8 mouse cellular contexts compared by ENCODE assay signal in the genomic region with DNA sequence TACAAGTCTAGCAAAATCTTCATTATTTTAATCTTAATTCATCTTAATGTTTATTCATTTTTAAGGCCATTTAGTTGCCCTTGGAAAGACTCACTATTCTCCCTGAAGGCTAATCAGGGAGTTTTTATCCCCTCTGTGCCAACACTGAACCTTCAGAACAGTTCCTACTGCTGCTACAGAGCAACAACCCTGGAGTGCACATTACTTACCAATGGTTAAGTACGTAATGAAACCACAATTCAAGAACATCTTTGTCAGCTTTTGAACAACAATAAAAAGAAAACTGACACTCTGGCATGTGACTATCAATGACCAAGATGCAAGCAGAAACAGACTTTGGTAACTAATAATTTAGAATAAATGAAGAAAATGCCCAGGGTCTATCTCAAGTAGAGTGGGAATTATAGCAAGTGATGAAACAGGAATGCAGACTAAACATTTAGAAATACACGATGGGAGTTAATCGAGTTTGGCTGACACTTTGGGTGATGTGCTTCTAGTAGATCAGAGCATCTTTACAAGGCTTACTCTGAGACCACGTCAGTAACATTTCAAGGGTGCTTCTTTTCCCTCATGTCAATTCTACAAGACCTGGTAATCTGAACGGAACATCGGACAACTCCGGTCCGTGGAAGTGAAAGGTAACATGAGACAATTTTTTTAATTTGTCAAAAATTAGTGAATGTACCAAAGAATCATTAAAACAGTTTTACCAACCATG. TPM values are rescaled to one million over a fixed set of nuclear protein-coding genes. Genes with fewer than 3 reads are reported as not detected.
DNase-seq lines count a peak whose midpoint lies in the region; ATAC-seq and TF ChIP-seq lines count a peak whose summit lies in the region.

No protein-coding gene starts in this region.

- peak overlapping the region; percentile 100 for H3K4me3 ChIP-seq in kidney, embryonic 16.5 days (ENCODE audit: low read length)
- peak overlapping the region; percentile 99 for H3K4me3 ChIP-seq in embryonic facial prominence, embryonic 10.5 days
- H3K4me3 ChIP-seq in hindbrain, postnatal 0 days (ENCODE audit: low read length): peak overlapping the region; percentile 99
- H3K4me3 ChIP-seq in midbrain, postnatal 0 days (ENCODE audit: low read depth, low read length): peak overlapping the region; percentile 100

- 0 out of 2 replicates have a peak, but pooled peaks cover 2% of the 10 kb centered on the region for H3K36me3 ChIP-seq in kidney, embryonic 16.5 days (ENCODE audit: insufficient read depth, low read length)
- peaks cover 6% of the 10 kb centered on the region; the same call in 1 of the 2 replicates for H3K36me3 ChIP-seq in embryonic facial prominence, embryonic 10.5 days (replicated peaks)
- H3K36me3 ChIP-seq in hindbrain, postnatal 0 days (ENCODE audit: insufficient read depth, low read length): no peaks in the 10 kb centered on the region
- H3K36me3 ChIP-seq in midbrain, postnatal 0 days (ENCODE audit: insufficient read depth, low read length): no peaks in the 10 kb centered on the region

- H3K4me2 ChIP-seq in kidney, embryonic 16.5 days (replicated peaks; ENCODE audit: low read depth, low read length): peak overlapping the region; percentile 84
- H3K4me2 ChIP-seq in hindbrain, postnatal 0 days (ENCODE audit: low read depth, low read length): peak overlapping the region; percentile 64
- H3K4me2 ChIP-seq in midbrain, postnatal 0 days (ENCODE audit: low read depth, low read length, poor library complexity, severe bottlenecking): peak overlapping the region; percentile 60

- ATAC-seq in kidney, embryonic 16.5 days (ENCODE audit: low FRiP score, low TSS enrichment): no peak
- ATAC-seq in hindbrain, postnatal 0 days: no peak
- ATAC-seq in midbrain, postnatal 0 days (ENCODE audit: low FRiP score): no peak
- no peak for ATAC-seq in monocyte, adult 5-6 weeks (replicated peaks; ENCODE audit: insufficient number of reproducible peaks, low FRiP score, low TSS enrichment, poor library complexity, severe bottlenecking)

- DNase-seq in kidney, postnatal 14 days: no peak
- no peak for DNase-seq in embryonic facial prominence, embryonic 10.5 days (ENCODE audit: low spot score)
- no peak for DNase-seq in hindbrain, postnatal 0 days (ENCODE audit: low spot score)
- no peak for DNase-seq in midbrain, postnatal 0 days (ENCODE audit: low spot score)
- no peak for DNase-seq in thymus, adult 18-20 months
- DNase-seq in embryo, embryonic 10 days (ENCODE audit: low spot score): no peak

- 13% methylated on average over 8 of the region's 8 CpGs for WGBS in kidney, embryonic 16.5 days
- WGBS in embryonic facial prominence, embryonic 10.5 days: 45% methylated on average over 8 of the region's 8 CpGs
- 20% methylated on average over 8 of the region's 8 CpGs for WGBS in hindbrain, postnatal 0 days
- 8% methylated on average over 8 of the region's 8 CpGs for WGBS in midbrain, postnatal 0 days

- peaks cover 17% of the 10 kb centered on the region for H3K4me1 ChIP-seq in kidney, embryonic 16.5 days (ENCODE audit: insufficient read depth, low read length)
- peaks cover 22% of the 10 kb centered on the region for H3K4me1 ChIP-seq in embryonic facial prominence, embryonic 10.5 days
- H3K4me1 ChIP-seq in hindbrain, postnatal 0 days (ENCODE audit: insufficient read depth, low read length): peaks cover 3% of the 10 kb centered on the region
- peaks cover 3% of the 10 kb centered on the region; the same call in 1 of the 2 replicates for H3K4me1 ChIP-seq in midbrain, postnatal 0 days (ENCODE audit: insufficient read depth, low read length)

- H3K27me3 ChIP-seq in kidney, embryonic 16.5 days (ENCODE audit: insufficient read depth, low read length): no peaks in the 10 kb centered on the region
- no peaks in the 10 kb centered on the region for H3K27me3 ChIP-seq in embryonic facial prominence, embryonic 10.5 days (replicated peaks; ENCODE audit: low read depth, poor library complexity, severe bottlenecking)
- H3K27me3 ChIP-seq in hindbrain, postnatal 0 days (ENCODE audit: insufficient read depth, low read length): no peaks in the 10 kb centered on the region
- H3K27me3 ChIP-seq in midbrain, postnatal 0 days (ENCODE audit: insufficient read depth, low read length): no peaks in the 10 kb centered on the region

- 0 out of 2 replicates have a peak overlapping the region, but pooled peaks have one; percentile 31 for H3K9ac ChIP-seq in kidney, embryonic 16.5 days (replicated peaks; ENCODE audit: low read length)
- H3K9ac ChIP-seq in hindbrain, postnatal 0 days (replicated peaks; ENCODE audit: low read length): peak overlapping the region; percentile 100; the same call in 1 of the 2 replicates
- H3K9ac ChIP-seq in midbrain, postnatal 0 days (replicated peaks; ENCODE audit: low read length, poor library complexity, severe bottlenecking): peak overlapping the region; percentile 98

- no peak overlapping the region for H3K27ac ChIP-seq in kidney, embryonic 16.5 days (ENCODE audit: low read length)
- H3K27ac ChIP-seq in embryonic facial prominence, embryonic 10.5 days (replicated peaks): no peak overlapping the region
- H3K27ac ChIP-seq in hindbrain, postnatal 0 days: no peak overlapping the region
- no peak overlapping the region; the same call in 1 of the 2 replicates for H3K27ac ChIP-seq in midbrain, postnatal 0 days (ENCODE audit: low read depth, low read length)

- TF ChIP-seq CTCF in hindbrain, postnatal 0 days (IDR thresholded peaks at IDR 0.05; ENCODE audit: low read depth): no peak
- no peak for TF ChIP-seq CTCF in midbrain, postnatal 0 days (IDR thresholded peaks at IDR 0.05)

- H3K9me3 ChIP-seq in kidney, embryonic 16.5 days (ENCODE audit: low read length): no peaks in the 10 kb centered on the region
- no peaks in the 10 kb centered on the region for H3K9me3 ChIP-seq in embryonic facial prominence, embryonic 10.5 days
- H3K9me3 ChIP-seq in hindbrain, postnatal 0 days (ENCODE audit: low read length): no peaks in the 10 kb centered on the region
- no peaks in the 10 kb centered on the region for H3K9me3 ChIP-seq in midbrain, postnatal 0 days (ENCODE audit: low read length)

RNA-seq across cellular contexts. Expression of gene Fbxo11, which starts 2.1 kb away (rescaled TPM):
- polyA plus RNA-seq in kidney, embryonic 16.5 days (2015; fragmentation: Nextera tagmentation; extraction: Ambion mirVana): 14.8 and 15.6 TPM in 2 replicates
- 16.7 and 17.5 TPM in 2 replicates for polyA plus RNA-seq in embryonic facial prominence, embryonic 10.5 days (2016; fragmentation: Nextera tagmentation; extraction: Ambion mirVana)
- total RNA-seq in hindbrain, postnatal 0 days (2014; rRNA removed): 39.3 and 39.5 TPM in 2 replicates
- polyA plus RNA-seq in hindbrain, postnatal 0 days (2015; fragmentation: Nextera tagmentation; extraction: Ambion mirVana): 23.1 and 23.7 TPM in 2 replicates
- total RNA-seq in midbrain, postnatal 0 days (2014; rRNA removed): 48.5 and 76.9 TPM in 2 replicates
- polyA plus RNA-seq in midbrain, postnatal 0 days (2015; fragmentation: Nextera tagmentation; extraction: Ambion mirVana): 22.3 and 27.7 TPM in 2 replicates
- 61.8 to 82.8 TPM (median 75.5 TPM) in 3 replicates for total RNA-seq in monocyte, adult 5-6 weeks (2017)

Comparison
In these comparisons a context has a peak if more than half of its experiments do, and no peak if none do; other contexts are left out.
1. H3K9ac ChIP-seq: peak in every context shown above with its lines; median percentile 100 in hindbrain, postnatal 0 days; 98 in midbrain, postnatal 0 days; 31 in kidney, embryonic 16.5 days.